Mouse (Mus musculus): ENCODE results near the gene Lypd6b.

Lypd6b gene

GRCm38 (mm10) chr2:49881002-49881401, 93.5 kb downstream of the Lypd6b start:
- no peak for DNase-seq

- DNase-seq = no peak
Measured at GRCm38 (mm10) chr2:49882461-49882860, 95.0 kb downstream of the Lypd6b start.

GRCm38 (mm10) chr2:49883990-49884389, 96.5 kb downstream of the Lypd6b start:
- DNase-seq = no peak

- DNase-seq = no peak
Measured at GRCm38 (mm10) chr2:49886209-49886608, 98.7 kb downstream of the Lypd6b start.

GRCm38 (mm10) chr2:49888346-49888745, 100.9 kb downstream of the Lypd6b start:
- DNase-seq = no peak

GRCm38 (mm10) chr2:49890727-49891126, 103.2 kb downstream of the Lypd6b start:
- no peak for DNase-seq

- DNase-seq = no peak
Measured at GRCm38 (mm10) chr2:49909838-49910407, 122.4 kb downstream of the Lypd6b start.

- DNase-seq = no peak
Measured at GRCm38 (mm10) chr2:49911296-49912034, 124.0 kb downstream of the Lypd6b start.

GRCm38 (mm10) chr2:49912261-49912895, 124.9 kb downstream of the Lypd6b start:
- no peak for DNase-seq

GRCm38 (mm10) chr2:49917489-49917888, 130.0 kb downstream of the Lypd6b start:
- no peak for DNase-seq

GRCm38 (mm10) chr2:49918132-49918531, 130.6 kb downstream of the Lypd6b start:
- no peak for DNase-seq

- no peak for DNase-seq
Measured at GRCm38 (mm10) chr2:49918692-49919091, 131.2 kb downstream of the Lypd6b start.

GRCm38 (mm10) chr2:49921948-49922347, 134.5 kb downstream of the Lypd6b start:
- DNase-seq = no peak

- no peak for DNase-seq
Measured at GRCm38 (mm10) chr2:49922810-49923209, 135.3 kb downstream of the Lypd6b start.

GRCm38 (mm10) chr2:49926186-49926585, 138.7 kb downstream of the Lypd6b start:
- DNase-seq = no peak

GRCm38 (mm10) chr2:49927362-49927761, 139.9 kb downstream of the Lypd6b start:
- no peak for DNase-seq

- no peak for DNase-seq
Measured at GRCm38 (mm10) chr2:49929931-49930330, 142.4 kb downstream of the Lypd6b start.

GRCm38 (mm10) chr2:49937621-49938020, 150.1 kb downstream of the Lypd6b start:
- DNase-seq = no peak

GRCm38 (mm10) chr2:49938246-49938645, 150.8 kb downstream of the Lypd6b start:
- DNase-seq = no peak

GRCm38 (mm10) chr2:49940372-49940771, 152.9 kb downstream of the Lypd6b start:
- no peak for DNase-seq

- DNase-seq = no peak
Measured at GRCm38 (mm10) chr2:49942100-49942499, 154.6 kb downstream of the Lypd6b start.

GRCm38 (mm10) chr2:49951681-49952080, 164.2 kb downstream of the Lypd6b start:
- no peak for DNase-seq

- DNase-seq = no peak
Measured at GRCm38 (mm10) chr2:49952632-49953293, 165.3 kb downstream of the Lypd6b start.

- DNase-seq = no peak
Measured at GRCm38 (mm10) chr2:49957449-49957848, 170.0 kb downstream of the Lypd6b start.
